In genomic region chr11:19826481-19827185, GRCm38 (mm10) we compare ENCODE assay signal across 29 mouse cellular contexts.
DNase-seq lines count a peak whose midpoint lies in the region; ATAC-seq and TF ChIP-seq lines count a peak whose summit lies in the region.
"Had no signal": no experiment of that assay in that cellular context is flagged by ENCODE, and none has a peak within 500 bp of the region (broad histone marks: within the 10 kb centered on the region; RNA-seq: fewer than 3 reads in every experiment).

No protein-coding gene starts in this region.

- in situ Hi-C loops in CH12.LX (cut with MboI; ENCODE audit: low pct_ligation_motif_present, low pct_unique_long_range_greater_than_20kb, low sequenced_read_pairs): loop anchor here (25.0 kb wide), 1 partner anchor 586 kb away; no protein-coding TSS in a partner anchor

- no peak overlapping the region for H3K4me2 ChIP-seq in CH12.LX (ENCODE audit: insufficient read depth, low read depth, poor library complexity, severe bottlenecking)
- H3K4me2 ChIP-seq in kidney, embryonic 16.5 days (replicated peaks; ENCODE audit: low read depth, low read length): no peak overlapping the region
- H3K4me2 ChIP-seq: forebrain, embryonic 12.5 days; limb, embryonic 15.5 days; liver, embryonic 13.5 days; neural tube, embryonic 12.5 days had no signal

- DNase-seq in CH12.LX (ENCODE audit: extremely low read depth): peak; percentile 28
- DNase-seq in brain, adult 2 months (ENCODE audit: low read depth, low spot score): peak; percentile 88
- peak; percentile 67 for DNase-seq in cerebellum, adult 8-10 months
- peak; percentile 74 to 81 for DNase-seq in cerebellum, postnatal 25 days
- DNase-seq in heart, adult 9 months (ENCODE audit: low spot score in 2 of 2): no peak
- DNase-seq in gastrocnemius, postnatal 25 days: no peak
- DNase-seq: adrenal gland, adult 2 months; B cell, adult 2 months; forebrain, postnatal 0 days; kidney, adult 9 months; kidney, postnatal 14 days; liver, embryonic 13.5 days; lung, adult 18-20 months; midbrain, embryonic 14.5 days; right cerebral cortex, adult 18-20 months; right cerebral cortex, postnatal 4 days; thymus, postnatal 14 days had no signal

- no peaks in the 10 kb centered on the region for H3K9me3 ChIP-seq in CH12.LX (replicated peaks; ENCODE audit: low read length)
- H3K9me3 ChIP-seq in kidney, embryonic 16.5 days (ENCODE audit: low read length): no peaks in the 10 kb centered on the region
- H3K9me3 ChIP-seq: forebrain, embryonic 12.5 days; limb, embryonic 15.5 days; liver, embryonic 13.5 days; neural tube, embryonic 12.5 days had no signal

- no peak for TF ChIP-seq CTCF in CH12.LX (conservative IDR thresholded peaks at IDR 0.05 in 1 of 2, IDR thresholded peaks at IDR 0.05 in 1 of 2; ENCODE audit: low read depth in 2 of 2, low read length in 2 of 2)

- dilution Hi-C loops in CH12.LX (cut with MboI; ENCODE audit: extremely low pct_ligation_motif_present, extremely low pct_unique_long_range_greater_than_20kb, low sequenced_read_pairs): no loop called here

- no peaks in the 10 kb centered on the region for H3K79me2 ChIP-seq in CH12.LX (replicated peaks; ENCODE audit: control insufficient read depth, extremely low read depth, insufficient read depth, poor library complexity, severe bottlenecking)

- no peaks in the 10 kb centered on the region for H3K27me3 ChIP-seq in CH12.LX (replicated peaks)
- H3K27me3 ChIP-seq in kidney, embryonic 16.5 days (ENCODE audit: insufficient read depth, low read length): no peaks in the 10 kb centered on the region
- H3K27me3 ChIP-seq: limb, embryonic 15.5 days; liver, embryonic 13.5 days; neural tube, embryonic 12.5 days had no signal

- H3K4me1 ChIP-seq in CH12.LX (ENCODE audit: control insufficient read depth in 1 of 2, insufficient read depth in 2 of 2): peaks cover 29 to 46% of the 10 kb centered on the region in 2 experiments
- peaks cover 18% of the 10 kb centered on the region; the same call in 1 of the 2 replicates for H3K4me1 ChIP-seq in kidney, embryonic 16.5 days (ENCODE audit: insufficient read depth, low read length)
- H3K4me1 ChIP-seq: neural tube, embryonic 12.5 days had no signal

- TF ChIP-seq RAD21 in CH12.LX (IDR thresholded peaks at IDR 0.05; ENCODE audit: low read depth, low read length): no peak

- no peak overlapping the region for H3K27ac ChIP-seq in CH12.LX (ENCODE audit: insufficient read depth, low read depth)
- no peak overlapping the region for H3K27ac ChIP-seq in kidney, embryonic 16.5 days (ENCODE audit: low read length)
- H3K27ac ChIP-seq: forebrain, embryonic 12.5 days; left cerebral cortex, adult 2 months; limb, embryonic 15.5 days; liver, embryonic 13.5 days; neural tube, embryonic 12.5 days; stomach, postnatal 0 days had no signal

- peaks cover 0 to 4% of the 10 kb centered on the region in 2 experiments for H3K36me3 ChIP-seq in CH12.LX (replicated peaks in 1 of 2; ENCODE audit: control insufficient read depth in 1 of 2, insufficient read depth in 1 of 2, low read length in 1 of 2)
- no peaks in the 10 kb centered on the region for H3K36me3 ChIP-seq in kidney, embryonic 16.5 days (ENCODE audit: insufficient read depth, low read length)
- H3K36me3 ChIP-seq: forebrain, embryonic 12.5 days; limb, embryonic 15.5 days; liver, embryonic 13.5 days; neural tube, embryonic 12.5 days had no signal

- TF ChIP-seq POLR2A in CH12.LX (IDR thresholded peaks at IDR 0.05; ENCODE audit: low read depth, low read length): no peak

- H3K9ac ChIP-seq in CH12.LX (ENCODE audit: insufficient read depth, low read depth): no peak overlapping the region
- no peak overlapping the region for H3K9ac ChIP-seq in kidney, embryonic 16.5 days (replicated peaks; ENCODE audit: low read length)
- H3K9ac ChIP-seq: forebrain, embryonic 12.5 days; forebrain, postnatal 0 days; limb, embryonic 15.5 days; liver, embryonic 13.5 days; neural tube, embryonic 12.5 days had no signal

- 89% methylated on average over 13 of the region's 13 CpGs for WGBS in kidney, embryonic 16.5 days

- ATAC-seq in monocyte, adult 5-6 weeks (replicated peaks; ENCODE audit: insufficient number of reproducible peaks, low FRiP score, low TSS enrichment, poor library complexity, severe bottlenecking): no peak
- ATAC-seq in kidney, embryonic 16.5 days (ENCODE audit: low FRiP score, low TSS enrichment): no peak
- ATAC-seq: activated CD4-positive, CD25-positive, alpha-beta regulatory T cell, adult 4 months; forebrain, postnatal 0 days; hindbrain, embryonic 16.5 days; lung, postnatal 0 days had no signal

- TF ChIP-seq EP300 in CH12.LX (IDR thresholded peaks at IDR 0.05; ENCODE audit: low read length): peak; percentile 41; the same call in 1 of the 2 replicates

- no peak overlapping the region for H3K4me3 ChIP-seq in CH12.LX (replicated peaks in 1 of 3; ENCODE audit: low read depth in 2 of 3, low read length in 2 of 3, poor library complexity in 1 of 3)
- no peak overlapping the region for H3K4me3 ChIP-seq in kidney, embryonic 16.5 days (ENCODE audit: low read length)
- H3K4me3 ChIP-seq: erythroblast, embryonic 14.5 days; forebrain, embryonic 12.5 days; left cerebral cortex, adult 2 months; limb, embryonic 15.5 days; liver, embryonic 13.5 days; myocyte; neural tube, embryonic 12.5 days had no signal

TF ChIP-seq in CH12.LX, 34 proteins besides CTCF, POLR2A, EP300 and RAD21:
- TF ChIP-seq BHLHE40 (IDR thresholded peaks at IDR 0.05; ENCODE audit: low read depth, low read length) (peak; percentile 57), MEF2A (IDR thresholded peaks at IDR 0.05; ENCODE audit: borderline replicate concordance, low read depth, low read length) (peak; percentile 75), NRF1 (IDR thresholded peaks at IDR 0.05; ENCODE audit: low read depth, low read length) (no peak), JUN (IDR thresholded peaks at IDR 0.05; ENCODE audit: insufficient read depth, low read depth, low read length) (no peak), ETS1 (conservative IDR thresholded peaks at IDR 0.05; ENCODE audit: low read depth, low read length) (peak; percentile 40), TCF12 (IDR thresholded peaks at IDR 0.05; ENCODE audit: low read depth, low read length) (peak; percentile 63; the same call in 1 of the 2 replicates)

Comparison
In these comparisons a context has a peak if more than half of its experiments do, and no peak if none do; other contexts are left out.
1. DNase-seq: peak in CH12.LX (single experiment), brain, adult 2 months (single experiment), cerebellum, adult 8-10 months (single experiment) and cerebellum, postnatal 25 days (2 of 2); none in heart, adult 9 months (0 of 2) and gastrocnemius, postnatal 25 days (single experiment).